Mouse (Mus musculus) olfactory bulb, adult 2 months (tissue): ENCODE results near the gene Slc1a4.

Experiments used
- CTCF ChIP-seq: fragments of 200-500 bp; IDR thresholded peaks from 2 replicates; pipeline ENCODE4 v1.5.1; 2012; ENCODE audit warnings: low read depth, mild to moderate bottlenecking, low read length, moderate library complexity; ENCODE audit not compliant: insufficient read depth
- POLR2A ChIP-seq: fragments of 200-500 bp; IDR thresholded peaks from 2 replicates; pipeline ENCODE4 v1.6.1; 2012; ENCODE audit warnings: mild to moderate bottlenecking, low read depth, low read length, moderate library complexity; ENCODE audit not compliant: insufficient read depth

DNA sequence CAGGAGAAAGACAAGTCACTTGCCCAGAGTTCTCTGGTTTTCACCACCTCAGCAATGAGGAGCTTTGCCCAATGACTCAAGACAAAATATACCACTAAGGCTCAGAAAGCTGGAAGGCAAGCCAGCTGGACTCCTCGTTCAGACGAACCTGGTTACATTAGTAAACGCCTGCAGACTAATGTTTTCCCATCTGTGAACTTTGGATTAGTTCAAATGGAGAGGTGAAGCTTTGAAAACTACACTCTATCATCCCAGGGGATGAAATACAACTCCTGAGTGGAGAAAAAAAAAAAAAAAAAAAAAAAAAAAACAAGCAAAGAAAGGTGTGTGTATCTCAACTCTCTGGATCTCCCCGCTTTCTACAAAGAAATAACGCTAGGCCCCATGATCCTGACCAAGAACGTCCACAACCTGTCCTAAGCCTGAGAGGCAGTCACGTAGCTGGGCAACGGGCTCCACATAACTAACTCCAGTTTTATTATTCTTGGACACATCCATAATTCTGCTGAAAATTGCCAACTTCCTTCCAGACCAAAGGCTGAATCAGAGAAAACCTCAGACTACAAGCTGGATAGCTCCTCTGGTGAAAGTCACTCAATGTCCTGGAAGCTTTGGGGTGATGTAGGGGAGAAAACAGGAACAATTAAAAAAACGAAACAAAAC lies 1.4 kb downstream of the Slc1a4 start:
- TF ChIP-seq CTCF (no peak), POLR2A (no peak)
